Mouse (Mus musculus) midbrain, embryonic 16.5 days (tissue): Measurements from ENCODE around the gene B4galt2. TPM values are rescaled to one million over a fixed set of nuclear protein-coding genes. Genes with fewer than 3 reads are reported as not detected.

Experiments
- ATAC-seq: fragments of 200-750 bp; cut with Nextera tagmentation; 2 replicates; pipeline ENCODE4 v1.8.0; 2017; ENCODE audit warnings: moderate TSS enrichment
- H3K27ac ChIP-seq: fragments of 300-500 bp; sonication (generic); 2 replicates; pipeline ENCODE4 v1.5.1; 2014; ENCODE audit warnings: mild to moderate bottlenecking, low read length, mixed read lengths
- H3K27me3 ChIP-seq: fragments of 300-500 bp; sonication (generic); 2 replicates; pipeline ENCODE4 v1.6.1; 2014; ENCODE audit warnings: low read depth, low read length, mixed read lengths; ENCODE audit not compliant: control insufficient read depth, insufficient read depth
- H3K36me3 ChIP-seq: fragments of 300-500 bp; sonication (generic); 2 replicates; pipeline ENCODE4 v1.6.1; 2014; ENCODE audit warnings: mild to moderate bottlenecking, low read length, moderate library complexity, mixed read lengths; ENCODE audit not compliant: control insufficient read depth, insufficient read depth
- H3K4me1 ChIP-seq: fragments of 300-500 bp; sonication (generic); 2 replicates; pipeline ENCODE4 v1.6.1; 2014; ENCODE audit warnings: mild to moderate bottlenecking, low read length, mixed read lengths; ENCODE audit not compliant: control insufficient read depth, insufficient read depth
- H3K4me2 ChIP-seq: fragments of 300-500 bp; sonication (generic); 2 replicates; pipeline ENCODE4 v1.6.1; 2014; ENCODE audit warnings: mild to moderate bottlenecking, low read length, mixed read lengths
- H3K4me3 ChIP-seq: fragments of 300-500 bp; sonication (generic); 2 replicates; pipeline ENCODE4 v1.5.1; 2014; ENCODE audit warnings: low read depth, mild to moderate bottlenecking, low read length, moderate library complexity, mixed read lengths
- H3K9ac ChIP-seq: fragments of 300-500 bp; sonication (generic); 2 replicates; pipeline ENCODE4 v1.6.1; 2014; ENCODE audit warnings: low read depth, low read length, mixed read lengths
- H3K9me3 ChIP-seq: fragments of 300-500 bp; sonication (generic); replicated peaks from 2 replicates; pipeline ENCODE4 v1.6.1; 2014; ENCODE audit warnings: mild to moderate bottlenecking, low read length, mixed read lengths; ENCODE audit not compliant: control insufficient read depth, poor library complexity, severe bottlenecking
- WGBS: fragments of 180-500 bp; shearing (Covaris S2); extraction: QIAGEN DNeasy Blood & Tissue Kit; methylation state at CpG from one replicate; pipeline ENCODE4 v1.1.7; 2014; 5-methylcytosine and 5-hydroxymethylcytosine counted together
- polyA plus RNA-seq: library from polyadenylated mRNA; unstranded; fragments of >200 nt; fragmentation: Nextera tagmentation; extraction: Ambion mirVana; gene quantifications from 2 replicates; pipeline ENCODE4 v1.2.1, GENCODE M21; 2015

B4galt2 gene
- polyA plus RNA-seq, 1 experiment from 2014 or later = 65.5 TPM

DNA sequence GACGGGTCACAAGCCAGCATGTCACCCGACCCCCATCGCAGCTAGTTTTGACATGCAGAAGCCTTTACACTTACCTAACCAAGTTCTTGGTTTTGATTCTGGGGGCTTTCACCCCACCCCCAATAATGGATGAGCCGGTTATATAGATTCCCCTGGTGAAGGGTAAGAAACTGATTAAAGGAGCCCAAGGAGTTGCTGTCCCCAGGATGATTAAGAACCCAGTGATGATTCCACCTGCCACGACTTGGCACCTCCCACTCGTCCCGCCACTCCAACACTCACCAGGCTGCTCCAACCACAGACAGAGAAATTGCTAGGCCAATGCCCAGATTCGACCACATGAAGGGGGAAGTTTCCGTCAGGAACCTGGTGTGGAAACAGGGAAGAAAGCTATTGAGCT lies 2.7 kb upstream of the B4galt2 start:
- Histone ChIP-seq H3K4me1 (peaks cover 43% of the 10 kb centered on the region), H3K9ac (peak overlapping the region; percentile 92; the same call in 1 of the 2 replicates), H3K36me3 (peaks cover 6% of the 10 kb centered on the region), H3K4me3 (peak overlapping the region; percentile 82), H3K4me2 (peak overlapping the region; percentile 88), H3K27ac (no peak overlapping the region), H3K9me3 (no peaks in the 10 kb centered on the region), H3K27me3 (no peaks in the 10 kb centered on the region)
- ATAC-seq = no peak
- 83% methylated on average over 9 of the region's 9 CpGs for WGBS

DNA sequence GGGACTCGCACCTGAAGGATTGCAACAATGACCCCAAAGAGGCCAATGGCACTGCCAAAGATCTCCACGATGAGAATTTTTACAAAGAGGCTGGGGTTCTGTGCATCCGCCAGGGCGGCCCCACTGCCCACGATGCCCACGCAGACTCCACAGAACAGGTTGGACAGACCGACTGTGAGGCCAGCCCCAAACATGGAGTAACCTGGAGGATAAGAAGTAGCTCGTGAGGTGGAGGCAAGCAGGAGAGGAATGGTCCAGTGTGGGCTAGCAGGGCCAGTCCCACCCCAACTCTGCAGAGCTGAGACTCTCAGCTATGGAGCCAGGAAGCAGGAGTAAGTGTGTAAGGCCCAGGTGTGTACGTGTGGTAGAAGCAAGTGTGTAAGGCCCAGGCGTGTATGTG lies 1.8 kb upstream of the B4galt2 start:
- 96% methylated on average over 10 of the region's 10 CpGs for WGBS
- Histone ChIP-seq H3K27me3 (no peaks in the 10 kb centered on the region), H3K27ac (no peak overlapping the region), H3K9ac (no peak overlapping the region), H3K9me3 (no peaks in the 10 kb centered on the region), H3K4me2 (no peak overlapping the region), H3K4me1 (peaks cover 48% of the 10 kb centered on the region), H3K36me3 (peaks cover 8% of the 10 kb centered on the region), H3K4me3 (no peak overlapping the region)
- no peak for ATAC-seq

DNA sequence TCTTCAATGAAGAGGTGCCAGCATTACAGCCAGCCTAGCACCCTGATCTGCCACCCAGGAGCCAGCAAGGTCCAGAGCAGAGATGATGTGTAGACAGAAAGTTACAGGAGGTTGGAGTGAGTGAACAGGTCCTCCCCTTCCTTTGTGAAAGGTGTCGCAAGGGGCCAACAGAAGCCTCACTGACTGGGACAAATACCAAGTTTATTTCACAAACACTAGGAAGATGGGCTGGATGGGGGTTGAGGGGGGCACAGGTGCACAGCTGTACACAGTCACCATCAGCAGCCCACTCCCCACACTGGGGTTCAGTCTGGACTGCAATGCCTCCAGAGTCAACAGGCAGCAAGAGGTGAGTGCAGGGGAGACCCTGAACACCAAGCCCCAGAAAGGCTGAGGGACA lies 859 bp upstream of the B4galt2 start:
- Histone ChIP-seq H3K4me2 (peak overlapping the region; percentile 81), H3K4me1 (peaks cover 52% of the 10 kb centered on the region), H3K27me3 (no peaks in the 10 kb centered on the region), H3K4me3 (peak overlapping the region; percentile 82), H3K36me3 (peaks cover 8% of the 10 kb centered on the region), H3K9me3 (no peaks in the 10 kb centered on the region), H3K9ac (no peak overlapping the region), H3K27ac (no peak overlapping the region)
- ATAC-seq = no peak
- WGBS = 93% methylated on average over 1 of the region's 1 CpGs

DNA sequence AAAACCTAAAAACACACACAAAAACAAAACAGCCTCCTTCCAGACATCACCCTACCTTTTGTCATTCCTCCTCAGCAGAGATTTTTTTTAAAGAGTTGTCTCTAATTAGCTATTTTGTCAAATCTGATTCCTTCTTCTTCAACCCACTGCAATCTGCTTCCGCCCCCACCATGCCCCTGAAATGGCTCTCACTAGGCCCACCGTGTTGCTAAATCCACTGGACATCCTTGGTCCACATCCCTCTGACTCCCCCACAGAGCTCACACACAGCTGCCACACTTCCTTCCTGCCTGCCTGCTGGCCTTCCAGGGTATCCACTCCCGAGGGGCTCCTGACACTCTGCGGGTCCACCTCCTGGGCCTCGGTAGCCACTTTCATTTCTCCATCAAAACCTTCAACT lies 4.6 kb downstream of the B4galt2 start:
- Histone ChIP-seq H3K4me3 (no peak overlapping the region), H3K27ac (no peak overlapping the region), H3K4me2 (no peak overlapping the region), H3K36me3 (peaks cover 19% of the 10 kb centered on the region), H3K9ac (no peak overlapping the region), H3K9me3 (no peaks in the 10 kb centered on the region), H3K27me3 (no peaks in the 10 kb centered on the region), H3K4me1 (peaks cover 27% of the 10 kb centered on the region)
- ATAC-seq = no peak
- 85% methylated on average over 5 of the region's 5 CpGs for WGBS

DNA sequence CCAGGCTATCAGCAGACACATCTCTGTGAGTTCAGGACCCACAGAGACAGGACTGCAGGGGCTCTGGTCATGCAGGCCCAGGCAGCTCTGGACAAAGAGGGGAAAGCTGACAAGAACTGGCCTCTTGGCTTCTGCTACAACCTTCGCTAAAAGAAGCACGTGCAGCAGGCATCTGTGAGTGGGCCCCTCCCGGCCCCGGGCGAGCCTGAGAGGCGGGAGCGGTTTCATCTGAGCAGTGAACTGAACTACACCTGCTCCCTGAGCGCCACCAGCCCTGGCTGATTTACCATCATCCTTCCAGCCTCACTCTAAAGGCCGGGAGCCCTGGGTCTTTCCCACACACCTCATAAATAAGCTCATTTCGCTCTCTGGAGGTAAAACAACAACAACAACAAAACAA lies 5.0 kb downstream of the B4galt2 start:
- no peak overlapping the region for H3K4me3 ChIP-seq
- no peak for ATAC-seq
- WGBS = 65% methylated on average over 10 of the region's 10 CpGs
- H3K4me2 ChIP-seq = no peak overlapping the region
- no peaks in the 10 kb centered on the region for H3K27me3 ChIP-seq
- no peak overlapping the region for H3K9ac ChIP-seq
- H3K4me1 ChIP-seq = peaks cover 23% of the 10 kb centered on the region
- no peaks in the 10 kb centered on the region for H3K9me3 ChIP-seq
- H3K36me3 ChIP-seq = peaks cover 23% of the 10 kb centered on the region
- H3K27ac ChIP-seq = no peak overlapping the region

DNA sequence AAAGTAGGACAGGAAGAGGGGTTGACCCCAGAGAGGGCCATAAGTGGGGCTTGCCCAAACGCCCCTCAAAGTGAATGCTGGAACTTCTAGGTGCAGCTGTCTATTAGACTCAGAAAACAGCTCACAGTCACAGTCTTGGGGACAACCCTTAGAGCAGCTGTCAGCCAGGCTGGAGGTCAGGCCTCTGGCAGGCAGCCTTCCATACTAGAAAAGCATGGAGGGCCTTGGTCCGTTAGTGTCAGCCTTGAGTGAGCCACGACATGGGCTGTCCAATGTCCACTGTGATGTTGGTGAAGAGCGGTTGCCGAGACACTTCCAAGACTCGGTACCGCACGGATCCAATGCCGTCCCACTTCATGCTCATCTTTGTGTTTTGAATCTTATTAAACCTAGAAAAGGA lies 9.7 kb downstream of the B4galt2 start:
- no peaks in the 10 kb centered on the region for H3K9me3 ChIP-seq
- H3K27ac ChIP-seq = no peak overlapping the region
- no peak overlapping the region for H3K4me3 ChIP-seq
- H3K9ac ChIP-seq = no peak overlapping the region
- WGBS = 94% methylated on average over 9 of the region's 9 CpGs
- peaks cover 2% of the 10 kb centered on the region; the same call in 1 of the 2 replicates for H3K4me1 ChIP-seq
- H3K4me2 ChIP-seq = no peak overlapping the region
- no peaks in the 10 kb centered on the region for H3K27me3 ChIP-seq
- no peak for ATAC-seq
- H3K36me3 ChIP-seq = peaks cover 23% of the 10 kb centered on the region

DNA sequence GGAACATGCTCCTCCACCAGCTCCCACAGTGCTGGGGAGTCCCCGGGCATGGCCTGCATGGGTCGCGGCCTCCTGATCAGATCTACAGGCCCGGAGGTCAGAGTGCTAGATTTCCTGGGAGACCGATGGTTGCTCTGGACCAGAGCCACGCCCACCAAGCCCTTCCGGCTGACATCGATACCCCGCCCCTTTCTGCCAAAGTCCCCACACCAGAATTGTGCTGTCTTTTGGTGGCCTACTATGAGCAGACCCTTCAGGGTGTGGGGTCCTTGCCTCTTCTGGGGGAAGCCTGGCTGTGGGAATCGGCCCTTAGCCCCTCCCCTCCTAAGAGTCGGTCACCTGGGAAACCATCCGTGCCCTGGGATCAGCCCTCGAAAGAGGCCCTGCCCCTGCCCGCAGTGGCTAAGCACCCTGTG lies 10.8 kb downstream of the B4galt2 start, which contains the start of gene Ccdc24:
TSS of gene Ccdc24 (minus strand) at position 87 of the 416 bp plus-strand sequence.
- no peak within 1 kb of the TSS for H3K27ac ChIP-seq
- WGBS = 7% methylated on average over 14 of the region's 14 CpGs
- H3K9me3 ChIP-seq = no peaks in the 10 kb centered on the region
- H3K36me3 ChIP-seq = peaks cover 17% of the 10 kb centered on the region
- H3K27me3 ChIP-seq = no peaks in the 10 kb centered on the region
- no peak within 1 kb of the TSS for H3K4me2 ChIP-seq
- 0 out of 2 replicates have a peak, but pooled peaks have one; percentile 12 for ATAC-seq
- no peak within 1 kb of the TSS for H3K4me3 ChIP-seq
- no peak within 1 kb of the TSS for H3K9ac ChIP-seq
- H3K4me1 ChIP-seq = peaks cover 2% of the 10 kb centered on the region; the same call in 1 of the 2 replicates

DNA sequence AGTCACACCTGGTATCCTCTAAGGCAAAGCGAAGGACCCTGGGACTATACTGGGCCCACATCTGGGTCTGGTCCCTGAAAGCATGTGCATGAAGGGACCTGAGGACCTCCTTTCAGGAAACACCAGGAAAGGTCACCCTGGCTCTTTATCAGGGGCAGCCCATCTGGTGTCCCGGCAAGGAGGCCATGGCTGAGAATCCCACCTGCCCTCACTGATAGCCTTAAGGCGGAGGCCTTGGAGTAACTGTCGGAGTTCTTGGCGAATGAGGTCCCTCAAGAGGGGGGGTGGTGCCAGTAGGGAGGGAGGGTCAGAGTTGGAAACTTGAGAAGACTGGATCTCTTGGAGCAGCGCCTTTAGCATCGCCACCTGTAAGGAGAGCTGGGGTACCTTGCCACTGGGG lies 11.5 kb downstream of the B4galt2 start:
- no peak for ATAC-seq
- Histone ChIP-seq H3K4me3 (no peak overlapping the region), H3K27ac (no peak overlapping the region), H3K4me1 (peaks cover 2% of the 10 kb centered on the region; the same call in 1 of the 2 replicates), H3K36me3 (peaks cover 13% of the 10 kb centered on the region), H3K4me2 (no peak overlapping the region), H3K27me3 (no peaks in the 10 kb centered on the region), H3K9me3 (no peaks in the 10 kb centered on the region), H3K9ac (no peak overlapping the region)
- WGBS = 73% methylated on average over 7 of the region's 7 CpGs

DNA sequence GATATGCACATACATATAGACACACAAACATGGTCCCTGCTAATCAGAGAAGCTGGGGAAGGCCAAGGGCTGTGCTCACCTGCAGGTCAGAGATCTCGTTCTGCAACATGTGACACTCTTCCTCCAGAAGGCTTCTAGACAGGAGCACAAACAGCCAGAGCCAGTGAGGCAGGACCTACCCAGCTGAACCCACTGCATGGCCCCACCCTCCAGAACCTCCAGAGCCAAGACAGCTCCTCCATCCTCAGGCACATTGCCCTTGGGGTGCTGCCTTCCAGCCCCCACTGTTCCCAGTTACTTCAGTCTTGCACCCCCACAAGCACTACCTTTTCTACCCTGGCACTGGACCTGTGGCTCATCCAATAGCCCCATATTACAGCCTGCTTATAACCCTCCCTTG lies 12.8 kb downstream of the B4galt2 start:
- no peak overlapping the region for H3K9ac ChIP-seq
- H3K4me3 ChIP-seq = no peak overlapping the region
- H3K27ac ChIP-seq = no peak overlapping the region
- no peak overlapping the region for H3K4me2 ChIP-seq
- 83% methylated on average over 1 of the region's 1 CpGs for WGBS
- no peaks in the 10 kb centered on the region for H3K9me3 ChIP-seq
- ATAC-seq = no peak
- H3K27me3 ChIP-seq = no peaks in the 10 kb centered on the region
- H3K36me3 ChIP-seq = peaks cover 8% of the 10 kb centered on the region
- peaks cover 2% of the 10 kb centered on the region; the same call in 1 of the 2 replicates for H3K4me1 ChIP-seq
